Mouse (Mus musculus) liver, embryonic 14.5 days (tissue): ENCODE measurements around the gene Phlpp1.

Experiments
- CTCF ChIP-seq: IDR thresholded peaks from 2 replicates; pipeline ENCODE4 v1.5.1; 2016; ENCODE audit warnings: antibody characterized with exemption, low read depth, control low read depth
- EP300 ChIP-seq: IDR thresholded peaks from 2 replicates; pipeline ENCODE4 v1.6.1; 2016; ENCODE audit warnings: antibody characterized with exemption, low read depth

DNA sequence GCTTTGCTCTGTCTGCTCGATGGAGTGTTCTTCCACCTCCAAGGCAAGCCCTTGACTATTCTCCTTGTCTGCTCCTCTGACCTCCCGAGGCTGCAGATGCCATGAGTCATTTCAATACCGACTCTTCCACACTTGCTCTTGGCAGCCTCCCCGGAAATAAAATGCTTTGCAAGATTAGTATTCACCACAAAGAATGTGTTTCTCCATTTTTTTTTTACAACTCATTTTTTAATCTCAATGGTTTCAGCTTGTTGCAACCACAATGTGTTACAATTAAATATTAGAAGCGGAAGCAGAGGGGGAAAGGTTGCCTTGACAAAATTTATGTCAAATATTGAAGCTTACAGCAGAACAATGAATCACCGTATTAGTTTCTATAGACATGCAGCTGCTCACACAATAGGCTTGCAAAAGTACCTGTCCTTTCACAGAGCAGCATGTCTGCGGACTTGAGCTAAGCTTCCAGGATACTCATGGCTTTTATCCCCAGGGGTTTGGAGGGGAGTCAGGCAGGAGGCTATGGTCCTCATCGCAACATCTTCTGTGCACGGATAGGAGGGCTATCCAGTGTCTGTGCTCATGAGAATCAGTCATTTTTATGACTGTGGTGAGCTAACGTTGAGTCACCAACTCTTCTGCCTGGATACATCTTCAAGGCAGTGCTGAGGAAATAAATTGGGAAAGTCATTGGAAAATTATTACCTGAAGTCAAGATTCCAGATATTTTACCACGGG is 229.5 kb downstream of the Phlpp1 start:
- TF ChIP-seq CTCF (no peak), EP300 (no peak)
